Mouse (Mus musculus) colon, adult 2 months (tissue): ENCODE results near the gene Ruvbl2. TPM values are rescaled to one million over a fixed set of nuclear protein-coding genes. Genes with fewer than 3 reads are reported as not detected.

Experiments used
- polyA plus RNA-seq: library from polyadenylated mRNA; depleted of rRNA; stranded (reverse); fragments of >200 nt; gene quantifications from 2 replicates; pipeline ENCODE4 v1.2.3, GENCODE M21; 2012; rRNA removed

Ruvbl2 gene
- 65.6 and 70.4 TPM in 2 replicates for polyA plus RNA-seq

DNA sequence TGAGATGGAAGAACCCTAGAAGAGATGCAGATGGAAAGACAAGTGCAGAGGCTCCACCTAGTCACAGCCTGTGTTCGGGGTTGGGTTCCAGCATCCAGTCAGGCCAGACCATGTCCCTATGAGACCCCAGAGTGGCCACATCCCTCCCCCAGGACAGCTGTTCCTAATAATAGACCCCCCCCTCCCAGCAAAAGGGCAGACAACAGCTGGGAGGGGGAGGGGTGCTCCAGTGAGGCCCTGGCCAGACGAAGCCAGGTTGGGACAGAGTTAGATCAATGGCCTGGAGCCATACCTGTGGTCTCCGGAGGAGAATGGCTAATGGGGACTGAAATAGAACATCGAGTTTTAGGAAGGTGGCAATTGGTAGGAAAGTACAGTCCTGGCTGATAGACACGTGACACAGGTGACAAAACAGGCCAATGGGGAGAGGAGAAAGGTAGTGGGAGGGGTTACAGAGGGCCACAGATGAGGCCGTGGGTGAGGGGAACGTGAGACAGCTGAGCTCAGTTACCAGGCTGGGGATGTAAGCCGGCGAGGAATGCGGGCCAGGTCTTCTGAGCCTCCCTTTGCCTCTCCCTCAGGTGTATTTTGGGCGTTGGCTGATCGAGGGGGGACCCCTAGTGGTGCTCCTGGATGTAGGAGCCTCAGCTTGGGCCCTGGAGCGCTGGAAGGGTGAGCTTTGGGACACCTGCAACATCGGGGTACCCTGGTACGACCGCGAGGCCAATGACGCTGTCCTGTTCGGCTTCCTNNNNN lies at the start of gene Ruvbl2:
TSS of gene Ruvbl2 (minus strand) at position 576 of the 756 bp plus-strand sequence.

DNA sequence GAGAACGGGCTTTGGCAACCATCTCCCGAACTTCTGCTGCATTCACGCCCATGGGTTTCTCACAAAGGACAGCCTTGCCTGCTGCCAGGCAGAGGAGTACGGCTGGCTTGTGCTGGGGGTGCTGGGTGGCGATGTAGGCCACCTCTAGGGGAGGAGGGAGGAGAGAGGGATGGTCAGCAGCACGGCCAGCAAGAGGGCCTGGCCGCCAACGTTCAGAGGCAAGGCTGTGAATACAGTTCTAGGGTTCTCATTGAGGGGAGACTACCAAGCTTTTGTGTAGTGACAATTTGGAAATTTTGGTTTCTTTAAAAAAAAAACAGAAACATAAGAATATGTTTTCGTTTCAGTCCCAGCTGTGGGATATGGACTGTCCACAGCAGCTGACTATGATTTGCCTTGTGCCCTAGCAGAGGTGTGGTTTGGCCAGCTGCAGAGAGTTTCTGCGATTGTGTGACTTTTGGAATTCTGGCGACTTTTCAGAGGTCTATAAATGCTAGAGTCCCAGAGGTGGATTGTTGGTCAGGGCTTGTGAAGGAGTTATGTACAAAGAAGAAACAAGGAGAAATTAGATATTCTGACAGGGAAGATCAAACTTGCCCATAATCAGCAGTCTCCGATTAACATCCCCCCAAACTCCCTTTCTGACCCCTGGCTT lies 49.0 kb upstream of the Ruvbl2 start, which contains the start of gene Gm45808:
TSS of gene Gm45808 (minus strand) at position 51 of the 655 bp plus-strand sequence.

DNA sequence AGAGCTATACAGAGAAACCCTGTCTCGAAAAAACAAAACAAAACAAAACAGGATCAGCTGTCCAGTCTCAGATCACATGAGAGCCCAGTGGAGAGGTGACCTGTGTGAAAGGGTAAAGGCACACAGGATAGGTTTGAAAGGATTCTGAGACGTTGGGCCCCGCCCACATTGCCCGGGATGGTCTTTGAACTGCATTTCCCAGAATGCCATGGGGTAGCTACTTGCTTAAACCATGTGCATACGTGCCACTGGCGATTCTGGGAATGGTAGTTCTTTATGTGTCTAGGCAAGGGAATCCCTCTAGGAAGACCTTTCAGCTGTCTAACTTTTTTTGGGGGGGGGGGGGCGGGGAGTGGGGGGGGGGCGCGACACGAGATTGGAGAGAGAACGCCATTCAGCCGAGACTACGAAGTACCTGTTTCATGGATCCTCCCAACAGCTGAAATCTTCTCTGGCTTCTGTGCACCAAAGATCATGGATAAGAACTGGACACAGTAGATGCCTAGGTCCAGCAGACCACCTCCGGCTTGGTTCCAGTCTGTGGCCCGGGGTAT lies 43.6 kb upstream of the Ruvbl2 start, which contains the start of gene Tulp2:
TSS of gene Tulp2 (plus strand) at position 504 of the 554 bp plus-strand sequence.

DNA sequence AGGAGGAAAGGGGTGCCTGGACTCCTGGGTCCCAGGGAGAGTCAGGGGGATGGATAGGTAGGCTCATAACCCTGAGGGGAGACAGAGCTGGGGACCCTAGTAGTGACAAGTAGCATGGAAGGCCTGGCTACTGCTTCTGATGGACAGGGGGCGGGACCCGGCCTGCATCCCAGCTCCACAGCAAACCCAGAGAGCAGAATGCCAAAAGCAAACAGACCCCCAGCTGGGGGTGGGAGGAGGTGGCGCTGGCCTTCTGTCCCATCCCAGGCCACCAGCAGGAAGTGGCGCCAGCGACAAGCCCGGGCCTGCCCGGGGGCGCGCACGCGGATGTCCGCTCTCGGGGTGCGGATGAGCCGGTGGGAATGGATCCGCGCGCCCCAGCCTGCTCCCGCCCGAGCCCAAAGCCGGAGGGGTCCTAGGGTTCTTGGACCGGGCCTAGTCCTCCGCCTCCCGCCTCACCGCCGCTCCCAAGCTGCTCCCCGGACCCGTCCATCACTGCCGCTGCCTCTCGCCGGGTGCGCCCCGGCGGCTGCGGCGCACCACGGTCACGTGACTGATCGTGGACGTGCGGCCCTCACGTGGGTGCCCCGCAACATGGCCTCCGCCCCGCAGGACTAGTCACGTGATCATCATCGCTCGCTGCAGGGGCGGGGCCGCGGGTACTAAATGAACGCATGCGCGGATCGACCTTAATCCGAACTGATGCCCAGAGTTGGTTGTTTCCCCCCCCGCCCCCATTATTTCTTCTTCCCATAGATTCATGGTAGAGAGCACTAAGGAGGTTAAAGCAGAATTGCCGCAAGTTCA lies 28.6 kb upstream of the Ruvbl2 start, which contains the start of gene Bax:
TSS of gene Bax (minus strand) at position 616 of the 807 bp plus-strand sequence.

DNA sequence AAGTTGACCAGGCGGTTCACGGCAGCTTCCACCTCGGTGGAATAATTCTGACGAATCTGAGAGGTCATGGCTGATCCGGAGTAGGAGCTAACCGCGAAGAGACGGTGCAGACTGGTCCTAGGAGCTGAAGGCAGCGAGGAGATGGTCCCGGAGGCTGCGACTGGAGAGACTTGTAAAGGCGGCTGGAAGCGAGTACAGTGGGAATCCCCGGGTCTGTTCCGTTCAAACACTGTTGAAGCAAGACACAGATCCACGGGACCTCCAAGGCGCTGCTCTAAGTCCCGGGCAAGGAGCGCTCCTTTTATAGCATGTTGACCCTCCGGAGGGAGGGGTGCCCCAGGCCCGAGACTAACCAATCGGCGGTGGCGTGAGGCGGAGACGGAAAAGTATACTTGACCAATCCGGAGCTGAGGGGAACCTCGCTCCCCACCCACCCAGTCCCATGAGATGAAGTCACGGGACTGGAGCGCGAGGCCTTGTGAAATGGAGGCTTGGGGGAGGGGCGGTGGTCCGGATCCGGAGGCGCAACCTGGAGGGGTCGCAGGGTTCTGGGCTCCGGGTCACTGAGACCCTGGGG lies 21.8 kb upstream of the Ruvbl2 start, which contains the start of gene Ftl1:
TSS of gene Ftl1 (minus strand) at position 321 of the 577 bp plus-strand sequence.

DNA sequence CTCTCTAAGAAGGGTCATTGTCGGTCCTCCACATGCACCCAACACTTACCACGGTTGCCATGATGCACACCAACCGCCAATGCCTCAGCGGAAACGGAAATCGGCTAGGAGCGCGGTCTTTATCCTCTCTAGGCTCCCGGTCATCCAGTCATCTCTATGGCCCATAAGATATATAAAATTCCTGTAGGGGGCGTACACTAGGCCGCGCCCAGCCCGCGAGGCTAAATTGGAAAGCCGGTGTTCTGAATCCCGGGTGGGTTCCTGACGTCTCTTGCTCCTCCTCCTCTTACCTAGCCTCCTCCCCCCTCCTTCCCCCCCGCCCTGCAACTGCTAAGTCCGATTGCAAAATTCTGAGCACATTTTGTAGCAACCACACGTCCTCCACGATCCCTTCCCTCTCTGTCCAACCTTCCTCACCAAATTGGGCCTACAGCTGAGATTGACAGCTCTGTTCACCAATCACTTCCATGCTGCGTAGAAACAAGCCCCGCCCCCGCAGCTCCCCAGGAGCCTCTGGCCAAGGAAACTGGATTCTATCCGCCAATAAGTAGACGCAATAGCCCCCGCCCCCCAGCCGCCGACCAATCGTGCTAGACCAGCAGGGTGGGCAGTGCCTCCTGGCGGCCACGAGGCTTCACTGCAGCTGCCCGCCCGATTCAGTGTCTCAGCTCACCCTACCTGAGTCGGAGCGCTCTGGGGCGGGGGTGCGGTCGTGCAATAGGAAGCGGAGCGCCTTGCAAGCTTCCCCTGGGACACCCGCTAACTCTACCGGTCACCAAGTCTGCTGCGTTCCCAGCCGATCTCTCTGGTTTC lies 3.5 kb downstream of the Ruvbl2 start, which contains the start of gene Gys1:
TSS of gene Gys1 (plus strand) at position 642 of the 813 bp plus-strand sequence.

DNA sequence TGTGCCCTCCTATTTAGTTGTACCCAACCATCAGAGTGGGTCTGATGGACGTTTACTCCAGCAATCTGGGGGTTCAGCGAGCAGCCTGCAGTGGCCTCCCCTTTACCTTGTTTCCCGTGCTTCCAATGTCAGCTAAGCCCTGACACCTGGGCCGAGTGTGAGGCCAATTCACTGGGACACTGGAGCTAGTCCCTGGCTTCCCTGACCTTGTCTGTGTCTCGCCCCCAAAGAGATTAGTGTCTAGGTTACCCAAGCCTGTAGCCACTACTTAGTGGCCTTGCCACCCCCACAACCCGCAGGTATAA lies 17.3 kb downstream of the Ruvbl2 start, which contains the start of gene Lhb:
TSS of gene Lhb (plus strand) at position 206 of the 305 bp plus-strand sequence.

DNA sequence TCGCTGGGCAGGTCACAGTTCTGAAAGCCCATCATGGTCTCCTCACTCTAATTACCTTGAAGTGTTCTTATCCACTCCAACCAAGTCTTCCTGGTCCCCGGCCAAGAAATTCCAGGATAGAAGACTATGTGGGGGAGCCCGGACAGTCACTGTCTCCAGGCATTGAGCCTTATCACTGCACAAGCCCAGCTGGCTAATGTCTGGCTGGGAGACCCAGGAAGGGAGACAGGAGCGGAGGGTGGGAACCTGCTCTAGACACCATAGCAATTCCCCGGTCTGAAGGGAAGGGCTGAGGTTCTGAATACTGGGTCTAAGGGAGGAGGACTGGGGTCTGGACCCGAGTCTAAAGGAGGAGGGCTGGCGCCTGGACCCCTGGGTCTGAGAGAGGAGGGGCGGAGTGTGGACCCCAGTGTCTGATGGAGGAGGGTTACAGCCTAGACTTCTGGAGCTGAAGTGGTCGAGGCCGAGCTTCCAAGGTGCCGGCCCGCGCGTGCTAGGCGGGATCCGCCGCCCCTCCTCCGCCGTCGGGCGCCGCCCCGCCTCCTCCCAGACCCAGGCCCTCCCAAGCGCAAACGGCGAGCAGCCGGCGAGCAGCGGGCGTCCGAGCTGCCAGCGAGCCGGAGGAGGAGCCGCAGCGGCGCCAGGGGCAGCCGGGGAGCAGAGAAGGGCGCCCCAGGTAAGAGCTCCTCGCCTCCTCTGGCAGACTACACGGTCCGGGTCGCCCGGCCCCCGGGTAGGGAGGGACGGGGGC lies 24.6 kb downstream of the Ruvbl2 start, which contains the start of gene Ntf5:
TSS of gene Ntf5 (plus strand) at position 583 of the 751 bp plus-strand sequence.

DNA sequence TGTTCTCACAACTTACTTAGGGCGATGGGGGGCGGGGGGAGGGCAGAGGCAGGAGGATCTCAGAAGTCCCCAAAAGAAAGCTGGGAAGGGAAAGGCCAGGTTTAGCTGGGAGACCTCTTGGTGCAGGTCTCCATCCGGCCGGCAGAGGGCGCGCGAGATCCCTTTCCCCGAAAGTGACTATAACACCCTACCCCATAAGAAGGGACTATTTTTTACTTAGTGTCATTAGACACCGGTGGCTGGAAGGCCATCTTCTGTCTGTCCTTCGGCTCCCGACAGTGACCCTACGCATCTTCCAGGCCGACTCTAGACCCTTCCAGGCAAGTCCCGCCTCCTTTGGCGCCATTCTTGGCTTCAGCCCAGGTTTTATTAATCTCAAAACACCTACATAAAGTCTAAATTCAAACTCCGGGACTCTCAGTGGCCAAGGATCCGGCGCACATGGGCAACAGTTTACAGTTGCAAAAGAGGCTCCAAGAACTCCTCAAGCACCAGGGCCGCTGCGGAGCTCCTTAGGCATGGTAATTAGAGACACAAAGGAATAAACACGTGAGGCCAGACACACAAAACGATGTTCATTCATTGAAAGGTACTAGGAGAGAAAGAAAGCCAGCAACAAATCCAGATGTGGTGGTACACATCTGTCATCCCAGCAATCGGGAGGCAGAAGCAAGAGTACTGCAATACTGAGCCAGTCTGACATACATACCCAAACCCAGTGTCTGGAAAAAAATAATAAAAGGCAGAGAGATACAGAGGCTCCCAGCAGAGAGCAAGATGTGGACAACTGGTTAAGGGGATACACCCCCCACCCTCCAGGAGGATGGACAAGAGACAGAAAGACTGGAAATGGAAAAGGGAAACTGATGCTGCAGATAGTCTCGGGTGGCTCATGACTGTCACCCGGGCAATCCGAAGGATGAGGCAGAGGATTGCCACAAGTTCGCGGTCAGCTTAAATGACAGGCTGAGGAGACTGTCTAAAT lies 32.5 kb downstream of the Ruvbl2 start, which contains the start of gene Kcna7:
TSS of gene Kcna7 (plus strand) at position 563 of the 985 bp plus-strand sequence.

DNA sequence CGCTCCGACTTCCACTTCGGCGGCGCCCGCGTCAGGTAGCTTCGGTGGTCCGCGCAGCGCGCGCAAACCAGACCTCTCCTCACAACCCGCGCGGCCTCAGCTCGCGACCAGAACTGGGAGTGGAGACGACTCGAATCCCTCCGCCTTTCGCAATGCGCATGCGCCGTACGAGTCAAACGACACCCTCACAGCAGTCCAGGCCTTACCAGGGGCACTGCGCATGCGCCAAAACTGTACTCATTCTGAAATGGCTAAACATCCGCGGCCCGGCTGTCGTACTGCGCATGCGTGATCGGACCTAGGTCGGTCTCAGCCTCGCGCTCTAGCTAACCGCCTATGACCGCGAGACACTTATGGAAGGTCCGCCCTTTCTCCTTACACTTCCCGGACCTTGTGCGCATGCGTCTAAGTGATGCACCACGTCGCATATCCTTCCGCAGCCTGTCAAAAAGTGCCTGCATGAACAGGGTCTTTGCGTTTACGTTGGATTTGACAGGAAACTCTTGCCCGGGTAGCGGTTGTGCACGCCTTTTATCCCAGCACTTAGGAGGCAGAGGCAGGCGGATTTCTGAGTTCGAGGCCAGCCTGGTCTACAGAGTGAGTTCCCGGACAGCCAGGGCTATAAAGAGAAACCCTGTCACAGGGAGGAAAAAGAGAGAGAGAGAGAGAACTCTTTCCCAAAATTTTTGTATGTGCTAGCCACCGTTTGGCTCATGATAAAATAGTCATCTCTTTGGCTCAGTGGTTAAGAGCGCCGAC lies 42.1 kb downstream of the Ruvbl2 start, which contains the start of gene Snrnp70:
TSS of gene Snrnp70 (minus strand) at position 165 of the 759 bp plus-strand sequence.

Other genes starting within 250 kb of the Ruvbl2 start
- gene Ccdc155, start 233.2 kb downstream of the Ruvbl2 start, polyA plus RNA-seq: 0.05 TPM in 1 of 2 replicates, not detected in the other
- 1.3 and 2.3 TPM in 2 replicates for gene Dkkl1, start 225.9 kb downstream of the Ruvbl2 start, polyA plus RNA-seq
- 10.7 and 13.9 TPM in 2 replicates for gene Tead2, start 222.3 kb downstream of the Ruvbl2 start, polyA plus RNA-seq
- 34.3 and 38.4 TPM in 2 replicates for gene Cd37, start 199.0 kb downstream of the Ruvbl2 start, polyA plus RNA-seq
- not detected in 2 replicates for gene Slc6a16, start 197.0 kb downstream of the Ruvbl2 start, polyA plus RNA-seq
- gene Slc6a21, start 160.6 kb downstream of the Ruvbl2 start, polyA plus RNA-seq: not detected in 2 replicates
- gene Trpm4, start 104.3 kb downstream of the Ruvbl2 start, polyA plus RNA-seq: 204 and 260 TPM in 2 replicates
- gene Hrc, start 102.8 kb downstream of the Ruvbl2 start, polyA plus RNA-seq: 0.21 and 0.75 TPM in 2 replicates
- gene Ppfia3, start 71.1 kb downstream of the Ruvbl2 start, polyA plus RNA-seq: 103 and 110 TPM in 2 replicates
- 4.7 and 8.2 TPM in 2 replicates for gene Lin7b, start 67.5 kb downstream of the Ruvbl2 start, polyA plus RNA-seq
- 207 and 209 TPM in 2 replicates for gene Snrnp70, start 42.4 kb downstream of the Ruvbl2 start, polyA plus RNA-seq
- gene Kcna7, start 32.4 kb downstream of the Ruvbl2 start, polyA plus RNA-seq: 0.08 and 0.09 TPM in 2 replicates
- 0.21 and 0.22 TPM in 2 replicates for gene Ntf5, start 24.4 kb downstream of the Ruvbl2 start, polyA plus RNA-seq
- not detected in 2 replicates for gene Lhb, start 17.3 kb downstream of the Ruvbl2 start, polyA plus RNA-seq
- 33.2 and 35.8 TPM in 2 replicates for gene Gys1, start 3.3 kb downstream of the Ruvbl2 start, polyA plus RNA-seq
- 2,990 and 3,309 TPM in 2 replicates for gene Ftl1, start 21.8 kb upstream of the Ruvbl2 start, polyA plus RNA-seq
- gene Bax, start 28.8 kb upstream of the Ruvbl2 start, polyA plus RNA-seq: 109 and 142 TPM in 2 replicates
- gene Tulp2, start 43.8 kb upstream of the Ruvbl2 start, polyA plus RNA-seq: 0.12 and 0.19 TPM in 2 replicates
- gene Gm45808, start 48.7 kb upstream of the Ruvbl2 start, polyA plus RNA-seq: 0.57 TPM in 1 of 2 replicates, not detected in the other
- gene Dhdh, start 50.7 kb upstream of the Ruvbl2 start, polyA plus RNA-seq: 0.93 and 0.98 TPM in 2 replicates
- 833 and 896 TPM in 2 replicates for gene Nucb1, start 72.3 kb upstream of the Ruvbl2 start, polyA plus RNA-seq
- gene Ppp1r15a, start 88.2 kb upstream of the Ruvbl2 start, polyA plus RNA-seq: 27.9 and 31.0 TPM in 2 replicates
- 9.0 and 9.3 TPM in 2 replicates for gene Plekha4, start 88.2 kb upstream of the Ruvbl2 start, polyA plus RNA-seq
- 4.5 and 7.4 TPM in 2 replicates for gene Hsd17b14, start 116.8 kb upstream of the Ruvbl2 start, polyA plus RNA-seq
- 55.8 and 58.0 TPM in 2 replicates for gene Bcat2, start 132.1 kb upstream of the Ruvbl2 start, polyA plus RNA-seq
- gene Fgf21, start 177.4 kb upstream of the Ruvbl2 start, polyA plus RNA-seq: 0.16 and 0.57 TPM in 2 replicates
- gene Fut1, start 179.2 kb upstream of the Ruvbl2 start, polyA plus RNA-seq: 1.8 and 2.4 TPM in 2 replicates
- gene Izumo1, start 183.7 kb upstream of the Ruvbl2 start, polyA plus RNA-seq: 0.23 and 0.32 TPM in 2 replicates
- gene Rasip1, start 189.4 kb upstream of the Ruvbl2 start, polyA plus RNA-seq: 8.1 and 12.7 TPM in 2 replicates
- gene Mamstr, start 201.9 kb upstream of the Ruvbl2 start, polyA plus RNA-seq: 1.3 and 2.5 TPM in 2 replicates
- 145 and 187 TPM in 2 replicates for gene Fut2, start 228.3 kb upstream of the Ruvbl2 start, polyA plus RNA-seq
- 5.1 and 17.7 TPM in 2 replicates for gene Ntn5, start 245.9 kb upstream of the Ruvbl2 start, polyA plus RNA-seq